Mouse (Mus musculus) liver, embryonic 13.5 days (tissue): ENCODE results near the gene Klhl32. TPM values are rescaled to one million over a fixed set of nuclear protein-coding genes. Genes with fewer than 3 reads are reported as not detected.

Experiments used
- ATAC-seq: fragments of 200-750 bp; cut with Nextera tagmentation; 2 replicates; pipeline ENCODE4 v1.8.0; 2017; ENCODE audit warnings: low read depth, mild to moderate bottlenecking, moderate number of reproducible peaks, moderate library complexity
- DNase-seq: peaks from one replicate; pipeline ENCODE4 v3.0.0; 2022
- H3K27ac ChIP-seq: fragments of 300-500 bp; sonication (generic); 2 replicates; pipeline ENCODE4 v1.5.1; 2015; ENCODE audit warnings: moderate library complexity, mild to moderate bottlenecking, inconsistent platforms
- H3K27me3 ChIP-seq: fragments of 300-500 bp; sonication (generic); 2 replicates; pipeline ENCODE4 v1.6.1; 2015; ENCODE audit warnings: mild to moderate bottlenecking, inconsistent platforms
- H3K36me3 ChIP-seq: fragments of 300-500 bp; sonication (generic); 2 replicates; pipeline ENCODE4 v1.6.1; 2015; ENCODE audit warnings: mild to moderate bottlenecking, inconsistent platforms
- H3K4me1 ChIP-seq: fragments of 300-500 bp; sonication (generic); replicated peaks from 2 replicates; pipeline ENCODE4 v1.6.1; 2015; ENCODE audit warnings: inconsistent platforms
- H3K4me2 ChIP-seq: fragments of 300-500 bp; sonication (generic); 2 replicates; pipeline ENCODE4 v1.6.1; 2015; ENCODE audit warnings: inconsistent platforms, mild to moderate bottlenecking, moderate library complexity
- H3K4me3 ChIP-seq: fragments of 300-500 bp; sonication (generic); replicated peaks from 2 replicates; pipeline ENCODE4 v1.5.1; 2015; ENCODE audit warnings: mild to moderate bottlenecking, inconsistent platforms
- H3K9ac ChIP-seq: fragments of 300-500 bp; sonication (generic); 2 replicates; pipeline ENCODE4 v1.6.1; 2015; ENCODE audit warnings: mild to moderate bottlenecking, inconsistent platforms
- H3K9me3 ChIP-seq: fragments of 300-500 bp; sonication (generic); replicated peaks from 2 replicates; pipeline ENCODE4 v1.6.1; 2016; ENCODE audit warnings: inconsistent platforms
- WGBS: fragments of 180-500 bp; shearing (Covaris S2); methylation state at CpG from one replicate; pipeline ENCODE4 v1.1.7; 2015; ENCODE audit not compliant: insufficient replicate concordance; 5-methylcytosine and 5-hydroxymethylcytosine counted together
- polyA plus RNA-seq: library from polyadenylated mRNA; unstranded; fragments of >200 nt; fragmentation: Nextera tagmentation; extraction: Ambion mirVana; gene quantifications from 2 replicates; pipeline ENCODE4 v1.2.1, GENCODE M21; 2015

Klhl32 gene
- polyA plus RNA-seq, 1 experiment from 2014 or later, result 0.13 TPM

DNA sequence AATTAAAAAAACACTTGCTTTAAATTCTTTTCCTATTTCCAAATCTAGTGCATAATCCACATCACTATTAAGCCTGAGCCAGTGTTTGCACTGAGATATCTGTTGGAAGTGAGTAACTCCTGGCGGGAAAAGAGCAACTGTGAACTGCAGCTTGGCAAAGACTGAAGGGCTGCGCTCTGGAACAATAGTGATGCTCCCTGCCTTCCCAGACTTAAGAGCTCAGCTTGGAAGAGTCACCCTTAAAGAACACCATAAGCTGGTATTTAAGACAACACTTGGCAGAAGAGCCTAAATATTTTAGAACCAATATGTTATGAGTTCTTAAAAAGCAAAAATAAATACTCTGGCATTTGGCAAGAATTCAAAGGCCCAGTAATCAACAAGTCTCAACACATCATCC, 55.7 kb downstream of the Klhl32 start:
- DNase-seq (no peak), ATAC-seq (no peak)
- Histone ChIP-seq H3K27ac (no peak overlapping the region), H3K4me3 (no peak overlapping the region), H3K4me2 (no peak overlapping the region), H3K9ac (no peak overlapping the region), H3K4me1 (no peaks in the 10 kb centered on the region), H3K27me3 (no peaks in the 10 kb centered on the region), H3K9me3 (no peaks in the 10 kb centered on the region), H3K36me3 (no peaks in the 10 kb centered on the region)
- WGBS, result 66% methylated on average over 2 of the region's 2 CpGs

DNA sequence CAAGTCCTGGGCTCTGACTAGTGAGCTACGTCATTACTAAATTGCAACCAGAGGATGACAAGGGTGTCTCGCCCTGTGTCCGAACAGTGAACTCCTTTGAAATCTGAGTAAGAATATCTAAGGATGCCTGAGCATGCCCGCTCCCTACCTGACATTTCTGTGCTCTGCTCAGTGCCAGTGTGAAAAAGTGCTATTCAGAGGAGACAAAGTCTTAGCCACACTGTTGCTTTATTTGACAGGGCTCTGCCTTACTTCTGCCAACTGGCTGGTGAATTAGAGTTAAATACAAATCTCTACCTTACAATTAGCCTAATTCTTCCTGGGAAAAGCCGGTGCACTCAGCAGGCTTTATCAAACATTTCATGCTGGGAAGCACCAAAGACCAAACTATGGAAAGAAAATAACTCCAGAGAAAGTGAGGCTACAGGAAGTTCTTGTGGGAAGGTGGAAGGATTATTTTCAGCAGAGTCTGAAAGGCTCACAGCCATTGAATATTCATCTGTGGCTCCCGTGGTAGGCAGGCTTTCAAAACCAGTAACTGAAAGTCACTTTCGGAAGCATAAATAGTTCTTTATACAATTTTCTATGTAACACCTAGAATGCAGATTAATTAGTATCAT, 57.1 kb downstream of the Klhl32 start:
- H3K9me3 ChIP-seq, result no peaks in the 10 kb centered on the region
- H3K27me3 ChIP-seq, result no peaks in the 10 kb centered on the region
- H3K4me1 ChIP-seq, result no peaks in the 10 kb centered on the region
- WGBS, result 55% methylated on average over 7 of the region's 7 CpGs
- H3K36me3 ChIP-seq, result no peaks in the 10 kb centered on the region
- H3K4me2 ChIP-seq, result no peak overlapping the region
- ATAC-seq (no peak), DNase-seq (no peak)
- H3K27ac ChIP-seq, result no peak overlapping the region
- H3K4me3 ChIP-seq, result no peak overlapping the region
- H3K9ac ChIP-seq, result no peak overlapping the region

DNA sequence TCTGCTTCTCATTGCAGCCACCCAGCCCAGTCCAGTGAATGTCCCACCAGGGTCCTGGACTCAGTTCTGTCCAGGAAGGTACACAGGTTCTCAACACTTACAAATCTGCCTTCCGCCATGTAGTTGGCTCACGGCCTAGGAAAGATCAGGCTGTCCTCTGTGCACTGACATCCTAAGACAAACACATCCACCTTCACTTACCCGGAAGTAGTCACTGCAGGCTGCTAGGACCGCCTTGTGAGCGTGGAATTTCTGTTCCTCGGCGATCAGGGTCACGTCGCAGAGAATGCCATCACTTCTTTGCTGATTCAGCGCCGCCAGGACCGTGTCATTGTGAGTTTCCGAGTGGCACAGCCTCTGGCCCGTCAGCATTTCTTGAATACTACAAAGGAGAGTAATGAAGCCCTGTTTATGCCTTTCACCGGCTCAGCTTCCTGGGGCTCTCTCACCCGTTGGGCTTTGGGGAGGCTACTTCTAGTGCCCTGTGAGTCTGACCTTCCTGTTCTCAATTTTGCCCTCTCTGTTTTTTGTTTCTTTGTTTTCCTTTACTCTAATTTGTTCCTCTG, 58.4 kb downstream of the Klhl32 start:
- no peak for DNase-seq
- H3K4me2 ChIP-seq, result no peak overlapping the region
- H3K36me3 ChIP-seq, result no peaks in the 10 kb centered on the region
- whole genome bisulfite sequencing, result 36% methylated on average over 16 of the region's 16 CpGs
- H3K9me3 ChIP-seq, result no peaks in the 10 kb centered on the region
- H3K9ac ChIP-seq, result no peak overlapping the region
- no peaks in the 10 kb centered on the region for H3K4me1 ChIP-seq
- H3K27ac ChIP-seq, result no peak overlapping the region
- H3K4me3 ChIP-seq, result no peak overlapping the region
- H3K27me3 ChIP-seq, result no peaks in the 10 kb centered on the region
- no peak for ATAC-seq

DNA sequence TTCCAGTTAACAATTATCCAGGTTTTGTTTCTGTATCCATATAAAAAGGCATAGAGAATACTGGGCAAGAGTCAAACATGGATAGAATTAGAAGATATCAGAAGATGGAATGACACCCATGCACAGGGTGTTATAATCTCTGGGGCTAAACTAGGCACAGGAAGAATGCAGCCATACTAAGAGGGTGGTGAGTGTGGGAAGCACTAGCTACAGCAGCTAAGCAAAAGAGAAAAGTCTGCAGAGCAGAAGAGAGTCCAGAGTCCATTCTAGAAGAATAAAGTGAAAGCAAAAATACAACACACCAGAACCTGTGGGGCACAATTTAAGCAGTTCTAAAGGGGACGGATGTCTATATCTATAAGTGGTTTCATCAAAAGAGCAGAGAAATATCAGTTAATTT, 61.6 kb downstream of the Klhl32 start:
- Histone ChIP-seq H3K4me3 (no peak overlapping the region), H3K4me1 (no peaks in the 10 kb centered on the region), H3K4me2 (no peak overlapping the region), H3K27me3 (no peaks in the 10 kb centered on the region), H3K9me3 (no peaks in the 10 kb centered on the region), H3K9ac (no peak overlapping the region), H3K36me3 (no peaks in the 10 kb centered on the region), H3K27ac (no peak overlapping the region)
- DNase-seq (no peak), ATAC-seq (no peak)
- WGBS, result 74% methylated on average over 1 of the region's 1 CpGs

DNA sequence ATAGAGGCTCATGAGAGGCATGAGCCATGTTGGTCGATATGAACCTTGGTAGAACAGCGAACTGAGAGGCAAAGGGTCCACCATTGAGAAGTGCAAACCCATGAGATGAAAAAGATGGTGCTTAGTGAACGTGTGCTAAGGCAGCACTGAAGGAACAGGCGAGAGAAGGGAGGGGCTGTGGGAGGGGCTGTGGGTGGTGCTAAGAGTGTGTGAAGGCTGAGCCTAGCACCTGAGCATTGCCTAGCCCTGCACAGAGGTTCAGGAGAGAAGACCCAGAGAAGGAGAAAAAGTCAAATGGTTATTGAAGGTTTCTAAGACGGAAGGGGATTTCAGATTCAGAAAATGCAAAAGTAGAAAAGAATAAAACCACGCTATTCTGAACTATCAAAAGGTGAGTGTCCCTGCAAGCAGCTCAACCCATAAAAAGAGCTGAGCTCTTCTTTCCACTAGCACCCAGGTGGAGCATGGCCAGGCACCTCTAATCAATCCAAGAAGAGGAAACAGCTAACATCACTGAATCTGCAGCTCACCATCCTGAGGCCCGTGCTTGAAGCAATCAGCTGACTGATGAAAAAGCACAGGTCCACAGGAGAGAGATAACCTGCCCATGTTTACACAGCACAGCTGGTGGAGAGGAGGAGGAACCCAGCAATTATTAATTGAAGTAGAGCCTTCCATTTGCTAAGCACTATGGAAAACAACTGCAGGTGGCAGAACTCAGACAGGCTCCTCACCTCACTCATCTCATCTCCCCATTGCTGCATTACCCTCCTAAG, 65.0 kb downstream of the Klhl32 start:
- ATAC-seq (no peak), DNase-seq (no peak)
- Histone ChIP-seq H3K9ac (no peak overlapping the region), H3K27ac (no peak overlapping the region), H3K4me3 (no peak overlapping the region), H3K9me3 (no peaks in the 10 kb centered on the region), H3K4me1 (no peaks in the 10 kb centered on the region), H3K4me2 (no peak overlapping the region), H3K36me3 (no peaks in the 10 kb centered on the region), H3K27me3 (no peaks in the 10 kb centered on the region)
- 40% methylated on average over 7 of the region's 7 CpGs for WGBS

DNA sequence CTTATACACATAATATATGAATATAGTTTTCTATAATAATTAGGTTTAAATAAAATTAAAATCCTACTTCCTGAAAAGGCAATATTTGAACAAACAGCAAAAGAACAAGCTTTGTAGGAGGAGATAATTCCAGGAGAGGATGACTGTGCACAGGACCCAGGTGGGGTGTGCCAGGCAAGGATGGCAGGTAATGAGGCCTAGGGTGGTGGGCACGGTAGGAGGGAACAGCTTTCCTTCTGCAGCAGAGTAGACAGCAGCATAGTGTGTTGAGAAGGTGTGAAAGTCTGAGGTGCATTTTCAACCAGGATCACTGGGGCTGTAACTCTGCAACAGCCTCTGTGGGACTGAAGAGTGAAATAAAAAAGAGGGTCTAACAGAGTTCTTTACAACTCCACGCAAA, 85.0 kb downstream of the Klhl32 start:
- Histone ChIP-seq H3K4me1 (no peaks in the 10 kb centered on the region), H3K4me3 (no peak overlapping the region), H3K27ac (no peak overlapping the region), H3K36me3 (no peaks in the 10 kb centered on the region), H3K9me3 (no peaks in the 10 kb centered on the region), H3K4me2 (no peak overlapping the region), H3K9ac (no peak overlapping the region), H3K27me3 (no peaks in the 10 kb centered on the region)
- WGBS, result 61% methylated on average over 2 of the region's 2 CpGs
- no peak for DNase-seq
- no peak for ATAC-seq

DNA sequence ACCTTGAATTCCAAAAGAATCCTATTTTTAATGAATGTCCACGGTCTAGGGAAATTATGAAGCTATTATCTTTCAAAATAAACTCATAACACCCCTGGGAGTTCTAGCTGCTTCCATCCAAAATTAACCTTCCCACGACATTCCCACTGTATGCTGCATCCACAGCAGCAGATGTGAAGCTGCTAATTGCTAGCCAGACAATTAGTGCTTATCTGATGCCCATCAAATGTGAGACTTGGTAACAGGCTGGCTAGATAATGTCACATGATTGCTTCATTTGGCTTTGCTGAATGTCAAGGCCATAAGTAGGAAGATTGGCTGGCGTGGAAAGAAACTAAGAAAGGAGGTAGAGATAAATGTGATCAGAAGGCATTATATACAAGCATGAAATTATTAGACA, 85.5 kb downstream of the Klhl32 start:
- 52% methylated on average over 3 of the region's 3 CpGs for WGBS
- Histone ChIP-seq H3K27me3 (no peaks in the 10 kb centered on the region), H3K4me3 (no peak overlapping the region), H3K4me2 (no peak overlapping the region), H3K27ac (no peak overlapping the region), H3K4me1 (no peaks in the 10 kb centered on the region), H3K9ac (no peak overlapping the region), H3K9me3 (no peaks in the 10 kb centered on the region), H3K36me3 (no peaks in the 10 kb centered on the region)
- DNase-seq (no peak), ATAC-seq (no peak)

DNA sequence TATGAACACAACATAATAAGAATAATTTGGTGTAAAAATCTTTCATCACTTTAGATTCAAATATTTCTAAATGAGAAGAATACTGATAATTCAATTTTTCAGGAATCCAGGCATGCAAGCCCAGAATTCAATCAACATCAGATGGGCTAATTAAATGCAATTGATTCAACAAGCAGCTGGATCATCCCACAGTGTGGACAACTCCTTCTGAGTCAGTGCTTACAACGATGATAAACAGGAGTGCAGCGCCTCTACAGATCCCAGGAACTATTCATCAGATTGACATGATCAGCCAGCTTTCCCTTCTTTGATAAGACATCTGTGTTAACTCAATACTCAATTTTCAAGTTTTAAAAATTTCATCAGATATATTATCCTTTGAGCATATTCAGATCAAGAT, 86.4 kb downstream of the Klhl32 start:
- no peak for DNase-seq
- Histone ChIP-seq H3K4me2 (no peak overlapping the region), H3K9ac (no peak overlapping the region), H3K4me1 (no peaks in the 10 kb centered on the region), H3K4me3 (no peak overlapping the region), H3K27me3 (no peaks in the 10 kb centered on the region), H3K36me3 (no peaks in the 10 kb centered on the region), H3K27ac (no peak overlapping the region), H3K9me3 (no peaks in the 10 kb centered on the region)
- WGBS, result 61% methylated on average over 2 of the region's 2 CpGs
- no peak for ATAC-seq

DNA sequence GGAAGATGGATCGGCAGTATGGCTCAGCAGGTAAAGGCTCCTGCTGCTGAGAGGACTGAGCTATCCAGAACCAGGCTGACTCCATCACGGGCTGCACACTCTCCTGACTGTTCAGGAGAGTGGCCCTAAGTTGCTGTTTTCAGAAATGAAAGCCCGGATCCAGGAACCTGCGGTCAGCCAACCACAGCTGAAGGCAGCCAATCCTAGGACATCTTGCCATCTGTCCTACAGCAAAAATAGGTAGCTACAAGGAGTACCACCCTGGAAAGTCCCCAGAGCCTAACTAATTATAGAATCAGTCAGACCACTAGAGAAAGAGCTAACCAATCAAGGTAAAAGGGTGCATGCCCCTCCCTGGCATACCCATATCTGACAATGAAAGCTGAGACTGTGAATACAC, 87.5 kb downstream of the Klhl32 start:
- H3K4me2 ChIP-seq, result no peak overlapping the region
- no peaks in the 10 kb centered on the region for H3K9me3 ChIP-seq
- 67% methylated on average over 4 of the region's 4 CpGs for WGBS
- no peaks in the 10 kb centered on the region for H3K36me3 ChIP-seq
- no peak for ATAC-seq
- no peaks in the 10 kb centered on the region for H3K27me3 ChIP-seq
- no peak overlapping the region for H3K4me3 ChIP-seq
- H3K4me1 ChIP-seq, result no peaks in the 10 kb centered on the region
- no peak for DNase-seq
- H3K9ac ChIP-seq, result no peak overlapping the region
- H3K27ac ChIP-seq, result no peak overlapping the region

DNA sequence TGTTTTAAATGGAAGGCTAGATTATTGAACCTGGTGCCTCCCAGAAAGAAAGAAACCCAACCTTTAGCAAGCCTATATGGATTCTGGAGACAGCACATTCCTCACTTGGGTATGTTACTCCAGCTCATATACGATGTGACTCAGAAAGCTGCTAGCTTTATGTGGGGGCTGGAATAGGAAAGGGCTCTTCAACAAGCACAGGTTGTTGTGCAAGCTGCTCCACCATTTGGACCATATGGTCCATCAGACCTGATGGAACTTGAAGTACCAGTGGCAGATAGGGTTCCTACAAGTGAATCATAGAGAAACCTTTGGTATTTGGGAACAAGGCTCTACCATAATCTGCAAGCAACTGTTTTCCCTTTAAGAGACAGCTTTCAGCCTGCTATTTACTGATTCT, 92.0 kb downstream of the Klhl32 start:
- no peaks in the 10 kb centered on the region for H3K4me1 ChIP-seq
- no peak overlapping the region for H3K4me2 ChIP-seq
- no peaks in the 10 kb centered on the region for H3K9me3 ChIP-seq
- H3K36me3 ChIP-seq, result no peaks in the 10 kb centered on the region
- no peaks in the 10 kb centered on the region for H3K27me3 ChIP-seq
- no peak overlapping the region for H3K9ac ChIP-seq
- DNase-seq (no peak), ATAC-seq (no peak)
- WGBS, result 74% methylated on average over 1 of the region's 1 CpGs
- H3K4me3 ChIP-seq, result no peak overlapping the region
- H3K27ac ChIP-seq, result no peak overlapping the region

DNA sequence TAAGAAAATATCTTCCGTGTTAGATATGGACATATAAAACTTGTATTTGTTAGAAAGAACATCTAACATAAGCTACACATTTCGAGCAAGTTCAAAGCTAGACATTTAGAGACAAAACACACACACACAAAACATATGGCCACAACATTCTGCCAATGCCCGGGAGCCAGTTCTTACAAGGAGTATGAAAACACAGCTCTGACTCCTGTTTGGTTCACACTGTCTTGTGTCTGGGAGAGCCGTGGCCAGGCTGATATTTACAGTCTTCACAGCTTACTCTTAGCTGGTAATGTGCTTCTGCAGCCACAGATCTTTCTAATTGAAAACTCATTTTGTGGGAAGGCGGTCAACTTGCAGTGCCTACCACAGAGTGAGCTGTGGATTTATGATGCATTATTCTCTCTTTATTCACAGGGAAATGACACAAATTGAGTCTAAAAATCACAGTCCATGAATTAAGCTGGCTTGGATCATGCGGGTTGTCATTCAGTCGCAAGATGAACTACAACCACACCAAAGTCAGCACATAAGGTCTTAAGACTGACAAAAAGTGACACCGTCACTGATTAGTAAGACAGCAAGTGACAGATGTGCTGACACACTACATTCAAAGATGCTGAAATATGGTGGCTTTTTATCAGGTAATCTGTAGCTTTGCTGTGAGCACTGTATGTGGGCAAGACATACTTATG, 98.3 kb downstream of the Klhl32 start:
- Histone ChIP-seq H3K4me3 (no peak overlapping the region), H3K9me3 (no peaks in the 10 kb centered on the region), H3K4me2 (no peak overlapping the region), H3K36me3 (no peaks in the 10 kb centered on the region), H3K27ac (no peak overlapping the region), H3K4me1 (no peaks in the 10 kb centered on the region), H3K9ac (no peak overlapping the region), H3K27me3 (no peaks in the 10 kb centered on the region)
- 61% methylated on average over 8 of the region's 8 CpGs for WGBS
- ATAC-seq (no peak), DNase-seq (no peak)
